In genomic region chr10:120581547-120581946, GRCm38 (mm10) we compare ENCODE assay signal across 15 mouse cellular contexts.
DNase-seq lines count a peak whose midpoint lies in the region; ATAC-seq lines count a peak whose summit lies in the region.
"Had no signal": no experiment of that assay in that cellular context is flagged by ENCODE, and none has a peak within 500 bp of the region (broad histone marks: within the 10 kb centered on the region; RNA-seq: fewer than 3 reads in every experiment).

No protein-coding gene starts in this region.

- 63% methylated on average over 6 of the region's 6 CpGs for WGBS in hindbrain, embryonic 15.5 days
- WGBS in hindbrain, embryonic 11.5 days = 89% methylated on average over 6 of the region's 6 CpGs
- 62% methylated on average over 6 of the region's 6 CpGs for WGBS in intestine, embryonic 16.5 days
- 72% methylated on average over 6 of the region's 6 CpGs for WGBS in stomach, embryonic 16.5 days

- H3K4me3 ChIP-seq in hindbrain, embryonic 15.5 days = no peak overlapping the region
- no peak overlapping the region for H3K4me3 ChIP-seq in hindbrain, embryonic 11.5 days (ENCODE audit: low read depth, low read length)
- H3K4me3 ChIP-seq in intestine, embryonic 16.5 days (ENCODE audit: low read length) = no peak overlapping the region
- H3K4me3 ChIP-seq in stomach, embryonic 16.5 days (replicated peaks; ENCODE audit: low read length) = no peak overlapping the region
- H3K4me3 ChIP-seq: gastrocnemius, adult 2 months; heart, adult 2 months; lung, embryonic 15.5 days had no signal

- H3K27me3 ChIP-seq in hindbrain, embryonic 15.5 days = no peaks in the 10 kb centered on the region
- H3K27me3 ChIP-seq in hindbrain, embryonic 11.5 days (ENCODE audit: control insufficient read depth, insufficient read depth, low read length) = no peaks in the 10 kb centered on the region
- H3K27me3 ChIP-seq in intestine, embryonic 16.5 days (replicated peaks; ENCODE audit: control insufficient read depth, insufficient read depth, low read length) = no peaks in the 10 kb centered on the region
- H3K27me3 ChIP-seq in stomach, embryonic 16.5 days (ENCODE audit: control insufficient read depth, insufficient read depth, low read length) = no peaks in the 10 kb centered on the region
- H3K27me3 ChIP-seq: lung, embryonic 15.5 days had no signal

- H3K9me3 ChIP-seq in hindbrain, embryonic 15.5 days = no peaks in the 10 kb centered on the region
- no peaks in the 10 kb centered on the region for H3K9me3 ChIP-seq in hindbrain, embryonic 11.5 days (ENCODE audit: control insufficient read depth, low read length)
- H3K9me3 ChIP-seq in intestine, embryonic 16.5 days (ENCODE audit: control insufficient read depth, low read length) = no peaks in the 10 kb centered on the region
- no peaks in the 10 kb centered on the region for H3K9me3 ChIP-seq in stomach, embryonic 16.5 days (replicated peaks; ENCODE audit: control insufficient read depth, low read length)
- H3K9me3 ChIP-seq: lung, embryonic 15.5 days had no signal

- no peak overlapping the region for H3K9ac ChIP-seq in hindbrain, embryonic 15.5 days
- H3K9ac ChIP-seq in hindbrain, embryonic 11.5 days (ENCODE audit: low read depth, low read length) = no peak overlapping the region
- H3K9ac ChIP-seq in intestine, embryonic 16.5 days (ENCODE audit: low read depth, low read length) = no peak overlapping the region
- no peak overlapping the region for H3K9ac ChIP-seq in stomach, embryonic 16.5 days (ENCODE audit: low read length)
- H3K9ac ChIP-seq: lung, embryonic 15.5 days had no signal

- no peak for DNase-seq in hindbrain, embryonic 11.5 days (ENCODE audit: low spot score)
- peak; percentile 11 to 25 for DNase-seq in kidney, postnatal 36 days
- no peak for DNase-seq in kidney, adult 11 months
- no peak for DNase-seq in yolk sac, embryonic 10.5 days (ENCODE audit: low spot score)
- DNase-seq in urinary bladder, postnatal 36 days (ENCODE audit: low spot score in 2 of 2) = no peak
- DNase-seq: cerebellum, postnatal 14 days; gastrocnemius, adult 2 months; heart, adult 2 months; layer of hippocampus, adult 9-11 months had no signal

- no peak overlapping the region for H3K4me2 ChIP-seq in hindbrain, embryonic 15.5 days
- H3K4me2 ChIP-seq in hindbrain, embryonic 11.5 days (replicated peaks; ENCODE audit: low read depth, low read length) = no peak overlapping the region
- no peak overlapping the region; the same call in 1 of the 2 replicates for H3K4me2 ChIP-seq in intestine, embryonic 16.5 days (ENCODE audit: low read depth, low read length)
- no peak overlapping the region for H3K4me2 ChIP-seq in stomach, embryonic 16.5 days (ENCODE audit: low read depth, low read length)
- H3K4me2 ChIP-seq: liver, embryonic 11.5 days; lung, embryonic 15.5 days had no signal

- no peaks in the 10 kb centered on the region; the same call in 1 of the 2 replicates for H3K4me1 ChIP-seq in hindbrain, embryonic 15.5 days (replicated peaks)
- no peaks in the 10 kb centered on the region for H3K4me1 ChIP-seq in hindbrain, embryonic 11.5 days (replicated peaks; ENCODE audit: control insufficient read depth, insufficient read depth, low read length)
- H3K4me1 ChIP-seq in intestine, embryonic 16.5 days (ENCODE audit: control insufficient read depth, insufficient read depth, low read length) = peaks cover 3% of the 10 kb centered on the region
- peaks cover 12% of the 10 kb centered on the region for H3K4me1 ChIP-seq in stomach, embryonic 16.5 days (ENCODE audit: control insufficient read depth, insufficient read depth, low read length)

- ATAC-seq in hindbrain, embryonic 15.5 days (ENCODE audit: low FRiP score, low read depth) = 0 out of 2 replicates have a peak, but pooled peaks have one; percentile 38
- ATAC-seq in hindbrain, embryonic 11.5 days (ENCODE audit: low FRiP score) = no peak
- peak; percentile 85 for ATAC-seq in intestine, embryonic 16.5 days
- ATAC-seq in stomach, embryonic 16.5 days (ENCODE audit: insufficient read depth, low FRiP score) = peak; percentile 72; the same call in 1 of the 2 replicates
- ATAC-seq: activated CD4-positive, CD25-positive, alpha-beta regulatory T cell, adult 4 months had no signal

- H3K27ac ChIP-seq in hindbrain, embryonic 15.5 days (replicated peaks) = no peak overlapping the region
- H3K27ac ChIP-seq in hindbrain, embryonic 11.5 days (ENCODE audit: low read depth, low read length) = no peak overlapping the region
- H3K27ac ChIP-seq in intestine, embryonic 16.5 days (ENCODE audit: low read length) = no peak overlapping the region
- no peak overlapping the region for H3K27ac ChIP-seq in stomach, embryonic 16.5 days (ENCODE audit: low read length)
- H3K27ac ChIP-seq: gastrocnemius, adult 2 months; heart, adult 2 months; lung, embryonic 15.5 days had no signal

- no peaks in the 10 kb centered on the region for H3K36me3 ChIP-seq in hindbrain, embryonic 15.5 days
- no peaks in the 10 kb centered on the region for H3K36me3 ChIP-seq in hindbrain, embryonic 11.5 days (ENCODE audit: control insufficient read depth, insufficient read depth, low read length)
- no peaks in the 10 kb centered on the region for H3K36me3 ChIP-seq in intestine, embryonic 16.5 days (ENCODE audit: control insufficient read depth, insufficient read depth, low read length)
- H3K36me3 ChIP-seq in stomach, embryonic 16.5 days (ENCODE audit: control insufficient read depth, insufficient read depth, low read length) = no peaks in the 10 kb centered on the region
- H3K36me3 ChIP-seq: lung, embryonic 15.5 days had no signal

Comparison
In these comparisons a context has a peak if more than half of its experiments do, and no peak if none do; other contexts are left out.
1. DNase-seq: peak in kidney, postnatal 36 days (2 of 2); none in hindbrain, embryonic 11.5 days (single experiment), kidney, adult 11 months (single experiment), yolk sac, embryonic 10.5 days (single experiment) and urinary bladder, postnatal 36 days (0 of 2).